Mouse (Mus musculus) liver, embryonic 14.5 days (tissue): ENCODE results near the gene Olfr1137.

Experiments used
- CTCF ChIP-seq: IDR thresholded peaks from 2 replicates; pipeline ENCODE4 v1.5.1; 2016; ENCODE audit warnings: antibody characterized with exemption, low read depth, control low read depth
- EP300 ChIP-seq: IDR thresholded peaks from 2 replicates; pipeline ENCODE4 v1.6.1; 2016; ENCODE audit warnings: antibody characterized with exemption, low read depth

- no peak for TF ChIP-seq EP300
- no peak for TF ChIP-seq CTCF
Observed at GRCm38 (mm10) chr2:87743452-87743851, 30.5 kb upstream of the Olfr1137 start, which contains the start of gene Olfr1140.
